ENCODE assay signal across 12 mouse cellular contexts in genomic region chr4:129260678-129261077, GRCm38 (mm10). TPM values are rescaled to one million over a fixed set of nuclear protein-coding genes. Genes with fewer than 3 reads are reported as not detected.
DNase-seq lines count a peak whose midpoint lies in the region; ATAC-seq and TF ChIP-seq lines count a peak whose summit lies in the region.
"Had no signal": no experiment of that assay in that cellular context is flagged by ENCODE, and none has a peak within 500 bp of the region (broad histone marks: within the 10 kb centered on the region; RNA-seq: fewer than 3 reads in every experiment).

No protein-coding gene starts in this region.

- peak; percentile 17 for DNase-seq in gastrocnemius, adult 18-20 months (ENCODE audit: low spot score)
- DNase-seq in gastrocnemius, adult 2 months = no peak
- DNase-seq in neural tube, embryonic 11.5 days (ENCODE audit: low spot score) = no peak
- DNase-seq in neural tube, embryonic 10.5 days (ENCODE audit: extremely low spot score, low spot score) = no peak
- DNase-seq in heart, postnatal 10 days = peak; percentile 74 to 80
- no peak for DNase-seq in ovary, postnatal 36 days (ENCODE audit: low spot score)
- DNase-seq in right cerebral cortex, postnatal 36 days (ENCODE audit: low spot score in 2 of 2) = no peak
- no peak for DNase-seq in left cerebral cortex, postnatal 4 days
- DNase-seq: adrenal gland, postnatal 14 days; gastrocnemius, postnatal 25 days; kidney, postnatal 14 days had no signal

- H3K27ac ChIP-seq in gastrocnemius, adult 2 months = no peak overlapping the region
- no peak overlapping the region for H3K27ac ChIP-seq in neural tube, embryonic 11.5 days (ENCODE audit: low read depth, low read length)
- H3K27ac ChIP-seq: liver, embryonic 14.5 days had no signal

- TF ChIP-seq CTCF in gastrocnemius, adult 2 months (IDR thresholded peaks at IDR 0.05) = no peak

- H3K27me3 ChIP-seq in neural tube, embryonic 11.5 days (ENCODE audit: control insufficient read depth, insufficient read depth, low read length) = no peaks in the 10 kb centered on the region

- no peak for ATAC-seq in neural tube, embryonic 11.5 days (ENCODE audit: insufficient read depth, low FRiP score, low TSS enrichment)

- no peaks in the 10 kb centered on the region for H3K9me3 ChIP-seq in neural tube, embryonic 11.5 days (ENCODE audit: control insufficient read depth, low read length)

- H3K4me3 ChIP-seq in gastrocnemius, adult 2 months = no peak overlapping the region
- no peak overlapping the region for H3K4me3 ChIP-seq in neural tube, embryonic 11.5 days (ENCODE audit: low read depth, low read length)

- peaks cover 10% of the 10 kb centered on the region for H3K4me1 ChIP-seq in neural tube, embryonic 11.5 days (ENCODE audit: control insufficient read depth, insufficient read depth, low read length)

- H3K36me3 ChIP-seq in neural tube, embryonic 11.5 days (ENCODE audit: control insufficient read depth, insufficient read depth, low read length) = no peaks in the 10 kb centered on the region

- intact Hi-C loops in gastrocnemius, adult 2 months (cut with DNase I) = no loop called here
- intact Hi-C loops in heart, postnatal 10 days (cut with DNase I) = no loop called here
- intact Hi-C loops in left cerebral cortex, postnatal 4 days (cut with DNase I) = no loop called here

- 0 out of 2 replicates have a peak overlapping the region, but pooled peaks have one; percentile 1 for H3K9ac ChIP-seq in neural tube, embryonic 11.5 days (ENCODE audit: low read length)
- H3K9ac ChIP-seq: liver, embryonic 14.5 days had no signal

- WGBS in neural tube, embryonic 11.5 days = 25% methylated on average over 6 of the region's 6 CpGs

- no peak overlapping the region for H3K4me2 ChIP-seq in neural tube, embryonic 11.5 days (ENCODE audit: low read depth)

RNA-seq across cellular contexts. Expression of gene C77080, which starts 0.5 kb away (rescaled TPM):
- 1 to 10 TPM; 1.4 to 1.8 TPM for total RNA-seq in gastrocnemius, adult 18-20 months (2021)
- total RNA-seq in gastrocnemius, adult 2 months (2021) = 1 to 10 TPM; 2.0 to 2.1 TPM
- polyA plus RNA-seq in neural tube, embryonic 11.5 days (2014; fragmentation: Nextera tagmentation; extraction: Ambion mirVana) = 3.9 and 4.3 TPM in 2 replicates
- total RNA-seq in heart, postnatal 10 days (2021) = 1 to 10 TPM; 4.9 to 5.9 TPM
- total RNA-seq in left cerebral cortex, postnatal 4 days (2021) = 10 to 100 TPM in 1 of 2 experiments, 1 to 10 TPM in 1; 9.7 to 11.7 TPM

RNA-seq across cellular contexts. Expression of gene Sync, which starts 26.7 kb away (rescaled TPM):
- 10 to 100 TPM; 49.2 to 49.5 TPM for total RNA-seq in gastrocnemius, adult 18-20 months (2021)
- total RNA-seq in gastrocnemius, adult 2 months (2021) = 10 to 100 TPM; 39.9 to 46.5 TPM
- polyA plus RNA-seq in neural tube, embryonic 11.5 days (2014; fragmentation: Nextera tagmentation; extraction: Ambion mirVana) = 1.3 and 1.6 TPM in 2 replicates
- total RNA-seq in heart, postnatal 10 days (2021) = 10 to 100 TPM; 13.4 TPM
- 1 to 10 TPM in 1 of 2 experiments, under 1 TPM in 1; 0.58 to 1.6 TPM for total RNA-seq in left cerebral cortex, postnatal 4 days (2021)

Comparison
In these comparisons a context has a peak if more than half of its experiments do, and no peak if none do; other contexts are left out.
1. DNase-seq: peak in gastrocnemius, adult 18-20 months (single experiment) and heart, postnatal 10 days (2 of 2); none in gastrocnemius, adult 2 months (single experiment), neural tube, embryonic 11.5 days (single experiment), neural tube, embryonic 10.5 days (single experiment), ovary, postnatal 36 days (single experiment), right cerebral cortex, postnatal 36 days (0 of 2) and left cerebral cortex, postnatal 4 days (single experiment).
2. RNA of gene Sync, which starts 26.7 kb away (total RNA-seq): 49.2 to 49.5 TPM in gastrocnemius, adult 18-20 months, 39.9 to 46.5 TPM in gastrocnemius, adult 2 months and 13.4 TPM in heart, postnatal 10 days; 0.58 to 1.6 TPM in left cerebral cortex, postnatal 4 days; every median in the first group is over 4 times any median in the second.